Mouse (Mus musculus): ENCODE data around the gene Ramp3. TPM values are rescaled to one million over a fixed set of nuclear protein-coding genes. Genes with fewer than 3 reads are reported as not detected.

Ramp3 gene
- polyA plus RNA-seq, 1 experiment from 2014 or later, result 8.1 TPM

- no peak for ATAC-seq
- H3K9me3 ChIP-seq (ENCODE audit: control insufficient read depth, low read length), result no peaks in the 10 kb centered on the region
- no peaks in the 10 kb centered on the region for H3K4me1 ChIP-seq (replicated peaks; ENCODE audit: control insufficient read depth, insufficient read depth, low read length)
- H3K27ac ChIP-seq (ENCODE audit: low read length), result no peak overlapping the region
- no peak overlapping the region for H3K4me2 ChIP-seq (ENCODE audit: low read length)
- 39% methylated on average over 3 of the region's 3 CpGs for WGBS
- H3K36me3 ChIP-seq (ENCODE audit: control insufficient read depth, insufficient read depth), result no peaks in the 10 kb centered on the region
- H3K27me3 ChIP-seq (replicated peaks; ENCODE audit: control insufficient read depth, insufficient read depth, low read length), result no peaks in the 10 kb centered on the region
- no peak overlapping the region for H3K9ac ChIP-seq (replicated peaks; ENCODE audit: low read depth, low read length)
- H3K4me3 ChIP-seq (replicated peaks; ENCODE audit: low read length), result no peak overlapping the region
Observed at GRCm38 (mm10) chr11:6684741-6685140, 26.4 kb downstream of the Ramp3 start.

GRCm38 (mm10) chr11:6688888-6689287, 30.6 kb downstream of the Ramp3 start:
- no peak overlapping the region for H3K4me2 ChIP-seq (ENCODE audit: low read length)
- no peak for ATAC-seq
- H3K27ac ChIP-seq (ENCODE audit: low read length), result no peak overlapping the region
- H3K9me3 ChIP-seq (ENCODE audit: control insufficient read depth, low read length), result no peaks in the 10 kb centered on the region
- no peaks in the 10 kb centered on the region for H3K4me1 ChIP-seq (replicated peaks; ENCODE audit: control insufficient read depth, insufficient read depth, low read length)
- H3K9ac ChIP-seq (replicated peaks; ENCODE audit: low read depth, low read length), result no peak overlapping the region
- no peak overlapping the region for H3K4me3 ChIP-seq (replicated peaks; ENCODE audit: low read length)
- H3K27me3 ChIP-seq (replicated peaks; ENCODE audit: control insufficient read depth, insufficient read depth, low read length), result no peaks in the 10 kb centered on the region
- 47% methylated on average over 3 of the region's 3 CpGs for WGBS
- no peaks in the 10 kb centered on the region for H3K36me3 ChIP-seq (ENCODE audit: control insufficient read depth, insufficient read depth)

- Histone ChIP-seq H3K9me3 (ENCODE audit: control insufficient read depth, low read length) (no peaks in the 10 kb centered on the region), H3K4me2 (ENCODE audit: low read length) (no peak overlapping the region), H3K27me3 (replicated peaks; ENCODE audit: control insufficient read depth, insufficient read depth, low read length) (no peaks in the 10 kb centered on the region), H3K27ac (ENCODE audit: low read length) (no peak overlapping the region), H3K4me1 (replicated peaks; ENCODE audit: control insufficient read depth, insufficient read depth, low read length) (no peaks in the 10 kb centered on the region), H3K4me3 (replicated peaks; ENCODE audit: low read length) (no peak overlapping the region), H3K9ac (replicated peaks; ENCODE audit: low read depth, low read length) (no peak overlapping the region), H3K36me3 (ENCODE audit: control insufficient read depth, insufficient read depth) (no peaks in the 10 kb centered on the region)
- WGBS, result 74% methylated on average over 6 of the region's 6 CpGs
- no peak for ATAC-seq
Observed at GRCm38 (mm10) chr11:6692341-6692740, 34.0 kb downstream of the Ramp3 start.

GRCm38 (mm10) chr11:6694114-6694513, 35.8 kb downstream of the Ramp3 start:
- no peak overlapping the region for H3K27ac ChIP-seq (ENCODE audit: low read length)
- H3K4me3 ChIP-seq (replicated peaks; ENCODE audit: low read length), result no peak overlapping the region
- WGBS, result 92% methylated on average over 10 of the region's 10 CpGs
- H3K4me2 ChIP-seq (ENCODE audit: low read length), result no peak overlapping the region
- no peaks in the 10 kb centered on the region for H3K9me3 ChIP-seq (ENCODE audit: control insufficient read depth, low read length)
- H3K9ac ChIP-seq (replicated peaks; ENCODE audit: low read depth, low read length), result no peak overlapping the region
- H3K4me1 ChIP-seq (replicated peaks; ENCODE audit: control insufficient read depth, insufficient read depth, low read length), result no peaks in the 10 kb centered on the region
- no peaks in the 10 kb centered on the region for H3K36me3 ChIP-seq (ENCODE audit: control insufficient read depth, insufficient read depth)
- ATAC-seq, result no peak
- H3K27me3 ChIP-seq (replicated peaks; ENCODE audit: control insufficient read depth, insufficient read depth, low read length), result no peaks in the 10 kb centered on the region

GRCm38 (mm10) chr11:6695176-6695575, 36.9 kb downstream of the Ramp3 start:
- 0 out of 2 replicates have a peak, but pooled peaks have one; percentile 31 for ATAC-seq
- no peaks in the 10 kb centered on the region for H3K27me3 ChIP-seq (replicated peaks; ENCODE audit: control insufficient read depth, insufficient read depth, low read length)
- no peaks in the 10 kb centered on the region for H3K9me3 ChIP-seq (ENCODE audit: control insufficient read depth, low read length)
- no peak overlapping the region for H3K4me3 ChIP-seq (replicated peaks; ENCODE audit: low read length)
- no peak overlapping the region for H3K27ac ChIP-seq (ENCODE audit: low read length)
- H3K36me3 ChIP-seq (ENCODE audit: control insufficient read depth, insufficient read depth), result no peaks in the 10 kb centered on the region
- H3K4me2 ChIP-seq (ENCODE audit: low read length), result no peak overlapping the region
- no peak overlapping the region for H3K9ac ChIP-seq (replicated peaks; ENCODE audit: low read depth, low read length)
- WGBS, result 80% methylated on average over 12 of the region's 12 CpGs
- no peaks in the 10 kb centered on the region for H3K4me1 ChIP-seq (replicated peaks; ENCODE audit: control insufficient read depth, insufficient read depth, low read length)

GRCm38 (mm10) chr11:6696551-6696950, 38.2 kb downstream of the Ramp3 start:
- Histone ChIP-seq H3K27me3 (replicated peaks; ENCODE audit: control insufficient read depth, insufficient read depth, low read length) (no peaks in the 10 kb centered on the region), H3K9me3 (ENCODE audit: control insufficient read depth, low read length) (0 out of 2 replicates have a peak, but pooled peaks cover 2% of the 10 kb centered on the region), H3K9ac (replicated peaks; ENCODE audit: low read depth, low read length) (no peak overlapping the region), H3K4me1 (replicated peaks; ENCODE audit: control insufficient read depth, insufficient read depth, low read length) (no peaks in the 10 kb centered on the region), H3K4me3 (replicated peaks; ENCODE audit: low read length) (no peak overlapping the region), H3K36me3 (ENCODE audit: control insufficient read depth, insufficient read depth) (no peaks in the 10 kb centered on the region), H3K4me2 (ENCODE audit: low read length) (no peak overlapping the region), H3K27ac (ENCODE audit: low read length) (no peak overlapping the region)
- no peak for ATAC-seq
- WGBS, result 70% methylated on average over 8 of the region's 8 CpGs

- no peaks in the 10 kb centered on the region for H3K36me3 ChIP-seq (ENCODE audit: control insufficient read depth, insufficient read depth)
- H3K4me1 ChIP-seq (replicated peaks; ENCODE audit: control insufficient read depth, insufficient read depth, low read length), result no peaks in the 10 kb centered on the region
- H3K9ac ChIP-seq (replicated peaks; ENCODE audit: low read depth, low read length), result no peak overlapping the region
- H3K27me3 ChIP-seq (replicated peaks; ENCODE audit: control insufficient read depth, insufficient read depth, low read length), result no peaks in the 10 kb centered on the region
- no peak overlapping the region for H3K27ac ChIP-seq (ENCODE audit: low read length)
- 0 out of 2 replicates have a peak, but pooled peaks cover 3% of the 10 kb centered on the region for H3K9me3 ChIP-seq (ENCODE audit: control insufficient read depth, low read length)
- H3K4me3 ChIP-seq (replicated peaks; ENCODE audit: low read length), result no peak overlapping the region
- no peak for ATAC-seq
- no peak overlapping the region for H3K4me2 ChIP-seq (ENCODE audit: low read length)
- WGBS, result 83% methylated on average over 10 of the region's 10 CpGs
Observed at GRCm38 (mm10) chr11:6697751-6698150, 39.4 kb downstream of the Ramp3 start.

- H3K9me3 ChIP-seq (ENCODE audit: control insufficient read depth, low read length), result 0 out of 2 replicates have a peak, but pooled peaks cover 3% of the 10 kb centered on the region
- WGBS, result 68% methylated on average over 10 of the region's 10 CpGs
- ATAC-seq, result no peak
- H3K9ac ChIP-seq (replicated peaks; ENCODE audit: low read depth, low read length), result no peak overlapping the region
- H3K4me1 ChIP-seq (replicated peaks; ENCODE audit: control insufficient read depth, insufficient read depth, low read length), result no peaks in the 10 kb centered on the region
- no peak overlapping the region for H3K4me2 ChIP-seq (ENCODE audit: low read length)
- H3K36me3 ChIP-seq (ENCODE audit: control insufficient read depth, insufficient read depth), result no peaks in the 10 kb centered on the region
- no peaks in the 10 kb centered on the region for H3K27me3 ChIP-seq (replicated peaks; ENCODE audit: control insufficient read depth, insufficient read depth, low read length)
- no peak overlapping the region for H3K4me3 ChIP-seq (replicated peaks; ENCODE audit: low read length)
- H3K27ac ChIP-seq (ENCODE audit: low read length), result no peak overlapping the region
Observed at GRCm38 (mm10) chr11:6698281-6698680, 40.0 kb downstream of the Ramp3 start.

GRCm38 (mm10) chr11:6702258-6702657, 43.9 kb downstream of the Ramp3 start:
- Histone ChIP-seq H3K4me2 (ENCODE audit: low read length) (no peak overlapping the region), H3K9me3 (ENCODE audit: control insufficient read depth, low read length) (0 out of 2 replicates have a peak, but pooled peaks cover 3% of the 10 kb centered on the region), H3K27me3 (replicated peaks; ENCODE audit: control insufficient read depth, insufficient read depth, low read length) (no peaks in the 10 kb centered on the region), H3K4me1 (replicated peaks; ENCODE audit: control insufficient read depth, insufficient read depth, low read length) (no peaks in the 10 kb centered on the region), H3K36me3 (ENCODE audit: control insufficient read depth, insufficient read depth) (no peaks in the 10 kb centered on the region), H3K27ac (ENCODE audit: low read length) (no peak overlapping the region), H3K9ac (replicated peaks; ENCODE audit: low read depth, low read length) (no peak overlapping the region), H3K4me3 (replicated peaks; ENCODE audit: low read length) (no peak overlapping the region)
- 73% methylated on average over 3 of the region's 3 CpGs for WGBS
- ATAC-seq, result no peak

- 88% methylated on average over 6 of the region's 6 CpGs for WGBS
- no peaks in the 10 kb centered on the region for H3K4me1 ChIP-seq (replicated peaks; ENCODE audit: control insufficient read depth, insufficient read depth, low read length)
Observed at GRCm38 (mm10) chr11:6704851-6705250, 46.5 kb downstream of the Ramp3 start.

More at GRCm38 (mm10) chr11:6704851-6705250, 46.5 kb downstream of the Ramp3 start:
- Histone ChIP-seq H3K27me3 (replicated peaks; ENCODE audit: control insufficient read depth, insufficient read depth, low read length) (no peaks in the 10 kb centered on the region), H3K4me2 (ENCODE audit: low read length) (no peak overlapping the region), H3K27ac (ENCODE audit: low read length) (no peak overlapping the region), H3K9me3 (ENCODE audit: control insufficient read depth, low read length) (peaks cover 3% of the 10 kb centered on the region; the same call in 1 of the 2 replicates), H3K4me3 (replicated peaks; ENCODE audit: low read length) (no peak overlapping the region), H3K36me3 (ENCODE audit: control insufficient read depth, insufficient read depth) (no peaks in the 10 kb centered on the region), H3K9ac (replicated peaks; ENCODE audit: low read depth, low read length) (no peak overlapping the region)
- no peak for ATAC-seq

Measured in forebrain, embryonic 16.5 days (tissue).